Mouse (Mus musculus): Measurements from ENCODE around the gene March1. TPM values are rescaled to one million over a fixed set of nuclear protein-coding genes. Genes with fewer than 3 reads are reported as not detected.

March1 gene
- polyA plus RNA-seq, 1 experiment from 2014 or later = 2.6 TPM

- Histone ChIP-seq H3K4me2 (ENCODE audit: low read depth) (no peak within 1 kb of the TSS), H3K4me1 (ENCODE audit: control insufficient read depth, insufficient read depth, low read length) (no peaks in the 10 kb centered on the region), H3K27ac (ENCODE audit: low read depth, low read length) (no peak within 1 kb of the TSS), H3K9me3 (ENCODE audit: control insufficient read depth, low read length) (no peaks in the 10 kb centered on the region), H3K4me3 (ENCODE audit: low read depth, low read length) (no peak within 1 kb of the TSS), H3K27me3 (ENCODE audit: control insufficient read depth, insufficient read depth, low read length) (no peaks in the 10 kb centered on the region), H3K36me3 (ENCODE audit: control insufficient read depth, insufficient read depth, low read length) (no peaks in the 10 kb centered on the region), H3K9ac (ENCODE audit: low read length) (no peak within 1 kb of the TSS)
- 97% methylated on average over 22 of the region's 22 CpGs for WGBS
- DNase-seq (ENCODE audit: low spot score) (no peak), ATAC-seq (ENCODE audit: insufficient read depth, low FRiP score, low TSS enrichment) (no peak)
These were observed 893.8 kb downstream of the March1 start, which contains the start of gene Tktl2 for GRCm38 (mm10) chr8:66511537-66511936. Gene Tktl2 (plus strand): TSS chr8:66511756.

GRCm38 (mm10) chr8:66519149-66519548 lies 901.4 kb downstream of the March1 start:
- ATAC-seq (ENCODE audit: insufficient read depth, low FRiP score, low TSS enrichment) (no peak), DNase-seq (ENCODE audit: low spot score) (no peak)
- H3K4me1 ChIP-seq (ENCODE audit: control insufficient read depth, insufficient read depth, low read length) = no peaks in the 10 kb centered on the region
- H3K9ac ChIP-seq (ENCODE audit: low read length) = no peak overlapping the region
- H3K36me3 ChIP-seq (ENCODE audit: control insufficient read depth, insufficient read depth, low read length) = no peaks in the 10 kb centered on the region
- H3K9me3 ChIP-seq (ENCODE audit: control insufficient read depth, low read length) = no peaks in the 10 kb centered on the region
- H3K4me3 ChIP-seq (ENCODE audit: low read depth, low read length) = no peak overlapping the region
- H3K27me3 ChIP-seq (ENCODE audit: control insufficient read depth, insufficient read depth, low read length) = no peaks in the 10 kb centered on the region
- no peak overlapping the region for H3K4me2 ChIP-seq (ENCODE audit: low read depth)
- 89% methylated on average over 2 of the region's 2 CpGs for WGBS
- no peak overlapping the region for H3K27ac ChIP-seq (ENCODE audit: low read depth, low read length)

GRCm38 (mm10) chr8:66520576-66520975 lies 902.9 kb downstream of the March1 start:
- H3K9me3 ChIP-seq (ENCODE audit: control insufficient read depth, low read length) = no peaks in the 10 kb centered on the region
- no peak overlapping the region for H3K4me2 ChIP-seq (ENCODE audit: low read depth)
- no peak overlapping the region for H3K9ac ChIP-seq (ENCODE audit: low read length)
- H3K27me3 ChIP-seq (ENCODE audit: control insufficient read depth, insufficient read depth, low read length) = no peaks in the 10 kb centered on the region
- ATAC-seq (ENCODE audit: insufficient read depth, low FRiP score, low TSS enrichment) (no peak), DNase-seq (ENCODE audit: low spot score) (no peak)
- no peak overlapping the region for H3K4me3 ChIP-seq (ENCODE audit: low read depth, low read length)
- no peaks in the 10 kb centered on the region for H3K36me3 ChIP-seq (ENCODE audit: control insufficient read depth, insufficient read depth, low read length)
- no peak overlapping the region for H3K27ac ChIP-seq (ENCODE audit: low read depth, low read length)
- no peaks in the 10 kb centered on the region for H3K4me1 ChIP-seq (ENCODE audit: control insufficient read depth, insufficient read depth, low read length)

Measured in neural tube, embryonic 11.5 days (tissue).